Mouse (Mus musculus) left cerebral cortex, adult 2 months (tissue): ENCODE results near the gene Map3k14. TPM values are rescaled to one million over a fixed set of nuclear protein-coding genes. Genes with fewer than 3 reads are reported as not detected.

ENCODE experiments used
- DNase-seq, 2 experiments: peaks; one replicate each; pipeline ENCODE4 v3.0.0; 2021 to 2022; ENCODE audit warnings: low spot score in 2 of 2, mixed read lengths in 1 of 2; ENCODE audit errors: extremely low spot score in 1 of 2
- H3K27ac ChIP-seq: fragments of 200-600 bp; 2 replicates; pipeline ENCODE4 v1.8.1; 2022
- H3K4me3 ChIP-seq: fragments of 200-600 bp; 2 replicates; pipeline ENCODE4 v1.8.1; 2022
- CTCF ChIP-seq: fragments of 200-600 bp; IDR thresholded peaks from 2 replicates; pipeline ENCODE4 v1.8.1; 2022; ENCODE audit warnings: antibody characterized with exemption, mild to moderate bottlenecking, moderate library complexity
- intact Hi-C: fragments of 180-260 bp; cut with DNase I; formaldehyde crosslinking; loops from one replicate; pipeline ENCODE4 v1.15.1; 2025
- total RNA-seq, 2 experiments: library from RNA; stranded (reverse); gene quantifications; 2 replicates each; pipeline ENCODE4 v1.2.3; 2021

The Map3k14 gene
- total RNA-seq, 2 experiments from 2014 or later: 4.4 to 4.9 TPM

- intact Hi-C loops: no loop called here
- no peak for DNase-seq
- no peak overlapping the region for H3K27ac ChIP-seq
- no peak overlapping the region for H3K4me3 ChIP-seq
- no peak for TF ChIP-seq CTCF
These were observed 9.3 kb downstream of the Map3k14 start for GRCm38 (mm10) chr11:103257938-103258481.

DNA sequence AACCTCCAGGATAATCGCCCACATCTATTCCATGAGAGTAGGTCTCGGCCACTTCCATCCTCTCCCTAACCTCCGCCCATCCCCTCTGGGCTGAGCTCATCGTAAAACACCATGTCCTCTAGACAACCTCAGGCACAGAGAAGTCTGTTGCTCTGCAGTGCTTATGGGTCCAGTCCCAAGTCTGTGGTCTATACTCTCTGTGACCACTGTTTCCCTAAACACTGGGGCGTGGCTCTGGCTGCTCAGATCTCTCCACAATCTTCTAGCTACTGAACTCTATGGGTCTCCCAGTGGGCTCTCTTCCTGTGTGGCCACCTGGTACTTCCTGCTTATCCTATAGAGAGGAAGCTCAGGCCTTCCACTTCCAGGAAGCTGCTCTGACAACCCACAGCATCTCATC lies 13.7 kb downstream of the Map3k14 start:
- H3K4me3 ChIP-seq: no peak overlapping the region
- intact Hi-C loops: no loop called here
- no peak for TF ChIP-seq CTCF

DNA sequence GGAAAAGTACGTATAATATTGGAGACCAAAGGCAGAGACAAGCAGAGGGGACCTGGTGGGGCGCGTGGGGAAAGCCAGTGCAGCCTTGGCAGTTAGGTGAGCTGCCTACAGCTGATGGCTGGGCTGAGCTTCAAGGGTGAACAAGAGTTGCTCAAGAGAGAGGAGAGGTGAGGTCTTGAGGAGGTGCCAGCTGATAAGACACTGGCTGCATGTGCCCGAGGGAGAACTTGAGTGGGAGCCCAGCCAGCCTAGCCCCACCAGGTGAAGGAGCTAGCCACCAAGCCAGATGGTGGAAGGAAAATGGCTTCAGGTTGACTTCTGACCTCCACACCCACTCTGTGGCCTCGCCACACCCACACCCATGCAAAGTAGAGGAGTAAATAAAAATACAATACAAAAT lies 14.9 kb downstream of the Map3k14 start:
- no peak for DNase-seq
- Histone ChIP-seq H3K4me3 (no peak overlapping the region), H3K27ac (no peak overlapping the region)
- intact Hi-C loops: no loop called here
- no peak for TF ChIP-seq CTCF

More for the DNA sequence above, 13.7 kb downstream of the Map3k14 start:
- no peak overlapping the region for H3K27ac ChIP-seq
- no peak for DNase-seq

DNA sequence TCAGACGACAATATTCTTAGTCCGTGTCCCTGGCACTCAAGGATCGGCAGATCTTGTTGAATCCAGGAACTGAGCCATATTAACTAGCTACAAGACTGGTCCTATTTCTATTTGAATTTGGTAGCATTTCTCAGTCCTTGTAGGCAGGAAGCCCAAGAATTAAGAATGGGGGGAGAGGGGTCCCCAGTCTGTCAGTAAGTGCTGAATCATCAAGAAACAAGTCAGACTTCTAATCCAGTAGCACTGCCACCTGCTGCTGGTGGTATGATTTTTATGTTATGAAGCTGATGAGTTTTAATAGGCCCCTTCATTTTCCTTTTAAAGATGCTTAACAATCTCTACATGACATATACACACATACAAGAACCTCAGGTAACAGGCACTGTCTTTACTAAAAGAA lies 16.9 kb downstream of the Map3k14 start:
- no peak overlapping the region for H3K27ac ChIP-seq
- no peak for DNase-seq
- intact Hi-C loops: no loop called here
- no peak overlapping the region for H3K4me3 ChIP-seq
- no peak; the same call in 1 of the 2 replicates for TF ChIP-seq CTCF

GRCm38 (mm10) chr11:103249509-103249908 lies 17.8 kb downstream of the Map3k14 start:
- intact Hi-C loops: loop anchor here (5.0 kb wide), 1 partner anchor 78 kb away; no protein-coding TSS in a partner anchor
- Histone ChIP-seq H3K4me3 (no peak overlapping the region), H3K27ac (no peak overlapping the region; the same call in 1 of the 2 replicates)
- TF ChIP-seq CTCF: no peak
- no peak for DNase-seq

DNA sequence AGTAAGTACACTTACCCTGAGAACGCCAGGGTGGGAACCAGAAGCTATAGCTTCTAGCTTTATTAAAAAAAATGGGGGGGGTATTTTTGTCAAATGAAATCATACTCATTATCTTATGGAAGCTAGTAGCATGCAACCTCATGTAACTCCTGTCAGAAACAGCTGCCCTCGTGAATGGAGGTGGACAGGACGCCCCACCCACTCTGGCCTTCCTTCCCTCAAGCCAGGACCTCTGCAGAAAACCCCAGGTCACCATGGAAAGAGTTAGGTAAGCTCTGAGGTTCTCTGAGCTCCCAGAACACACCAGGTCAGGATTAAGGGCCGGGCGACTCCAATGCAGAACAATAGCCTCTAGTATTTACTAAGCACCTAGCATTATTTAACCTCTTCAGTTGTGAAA lies 18.4 kb downstream of the Map3k14 start:
- intact Hi-C loops: loop anchor here (5.0 kb wide), 1 partner anchor 78 kb away; no protein-coding TSS in a partner anchor

GRCm38 (mm10) chr11:103247504-103248177 lies 19.6 kb downstream of the Map3k14 start:
- intact Hi-C loops: loop anchor here (5.0 kb wide), 1 partner anchor 80 kb away; no protein-coding TSS in a partner anchor

More for the DNA sequence above, 18.4 kb downstream of the Map3k14 start:
- H3K27ac ChIP-seq: no peak overlapping the region; the same call in 1 of the 2 replicates
- no peak overlapping the region for H3K4me3 ChIP-seq
- no peak for DNase-seq
- TF ChIP-seq CTCF: no peak

GRCm38 (mm10) chr11:103246731-103247290 lies 20.5 kb downstream of the Map3k14 start:
- H3K27ac ChIP-seq: peak overlapping the region; percentile 3
- intact Hi-C loops: loop anchor here (5.0 kb wide), 1 partner anchor 80 kb away; no protein-coding TSS in a partner anchor

More at GRCm38 (mm10) chr11:103247504-103248177, 19.6 kb downstream of the Map3k14 start:
- H3K4me3 ChIP-seq: no peak overlapping the region
- no peak for TF ChIP-seq CTCF
- DNase-seq: peak; percentile 64 to 65
- H3K27ac ChIP-seq: no peak overlapping the region

DNA sequence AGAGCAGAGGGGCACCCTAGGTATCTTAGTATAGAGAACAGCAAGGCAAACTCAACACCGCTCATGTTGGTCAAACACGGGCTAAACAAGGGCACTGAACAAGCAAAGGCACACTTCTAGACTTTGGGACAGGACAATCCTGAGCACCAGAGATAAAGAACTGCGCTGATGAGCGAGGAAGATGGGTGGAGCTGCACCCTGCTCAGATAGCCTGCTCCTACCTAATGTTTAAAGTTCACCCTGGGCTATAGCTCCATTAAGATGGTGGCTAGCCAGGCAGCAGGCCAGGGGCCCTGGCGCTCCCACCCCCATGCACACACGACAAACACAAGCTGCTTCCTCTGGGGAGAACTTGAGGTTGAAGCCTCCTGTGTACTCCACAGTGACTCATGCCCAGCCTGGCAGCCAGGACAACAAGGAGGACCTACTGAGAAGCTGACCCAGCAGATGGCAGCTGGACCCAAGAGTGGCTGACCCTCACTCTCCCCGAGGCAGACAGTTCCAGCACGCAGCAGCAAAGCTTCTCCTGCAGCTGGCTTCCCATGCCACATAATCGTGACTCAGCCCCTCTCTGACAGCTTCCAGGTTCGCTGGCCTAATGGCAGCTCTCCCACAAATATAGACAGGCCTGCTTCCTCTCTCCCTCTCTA lies 21.1 kb downstream of the Map3k14 start:
- no peak overlapping the region for H3K4me3 ChIP-seq
- no peak; the same call in 1 of the 2 replicates for TF ChIP-seq CTCF
- no peak for DNase-seq
- H3K27ac ChIP-seq: peak overlapping the region; percentile 3
- intact Hi-C loops: loop anchor here (5.0 kb wide), 1 partner anchor 81 kb away; no protein-coding TSS in a partner anchor

More at GRCm38 (mm10) chr11:103246731-103247290, 20.5 kb downstream of the Map3k14 start:
- TF ChIP-seq CTCF: no peak
- DNase-seq: no peak
- H3K4me3 ChIP-seq: no peak overlapping the region

GRCm38 (mm10) chr11:103244856-103245255 lies 22.4 kb downstream of the Map3k14 start:
- intact Hi-C loops: loop anchor here (5.0 kb wide), 1 partner anchor 82 kb away; no protein-coding TSS in a partner anchor
- TF ChIP-seq CTCF: no peak

DNA sequence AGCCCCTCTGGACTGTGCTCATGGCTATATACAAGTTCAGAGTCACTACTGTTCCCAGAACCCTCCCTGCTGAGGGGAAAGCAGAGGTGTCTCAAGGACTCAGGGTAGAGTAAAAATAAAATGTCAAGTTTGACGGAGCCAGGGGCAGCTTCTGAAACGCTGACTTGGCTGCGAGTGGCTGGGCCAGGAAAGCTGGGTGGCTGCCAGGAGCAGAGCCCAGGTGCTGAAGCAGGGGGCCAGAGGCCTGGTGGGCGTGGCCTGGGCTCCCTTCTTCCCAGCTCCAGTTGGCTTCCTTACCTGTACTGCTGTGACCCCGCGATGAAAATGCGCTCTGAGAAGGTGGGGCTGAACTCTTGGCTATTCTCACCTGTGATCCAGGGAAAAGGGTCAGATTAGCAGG lies 26.5 kb downstream of the Map3k14 start:
- intact Hi-C loops: no loop called here
- no peak for DNase-seq

More at GRCm38 (mm10) chr11:103244856-103245255, 22.4 kb downstream of the Map3k14 start:
- Histone ChIP-seq H3K27ac (no peak overlapping the region), H3K4me3 (no peak overlapping the region)
- no peak for DNase-seq

More for the DNA sequence above, 26.5 kb downstream of the Map3k14 start:
- no peak overlapping the region for H3K27ac ChIP-seq
- H3K4me3 ChIP-seq: no peak overlapping the region
- no peak for TF ChIP-seq CTCF
